Mouse (Mus musculus) bone marrow, adult 2 months (tissue): ENCODE results near the gene Dcst1.

ENCODE experiments used
- CTCF ChIP-seq: fragments of 200-500 bp; IDR thresholded peaks from 2 replicates; pipeline ENCODE4 v1.5.1; 2011; ENCODE audit warnings: low read length, control low read depth; ENCODE audit not compliant: control insufficient read depth, insufficient read depth
- POLR2A ChIP-seq: fragments of 200-500 bp; IDR thresholded peaks from 2 replicates; pipeline ENCODE4 v1.6.1; 2011; ENCODE audit warnings: low read depth, mild to moderate bottlenecking, control low read depth, low read length, borderline replicate concordance; ENCODE audit not compliant: control insufficient read depth

DNA sequence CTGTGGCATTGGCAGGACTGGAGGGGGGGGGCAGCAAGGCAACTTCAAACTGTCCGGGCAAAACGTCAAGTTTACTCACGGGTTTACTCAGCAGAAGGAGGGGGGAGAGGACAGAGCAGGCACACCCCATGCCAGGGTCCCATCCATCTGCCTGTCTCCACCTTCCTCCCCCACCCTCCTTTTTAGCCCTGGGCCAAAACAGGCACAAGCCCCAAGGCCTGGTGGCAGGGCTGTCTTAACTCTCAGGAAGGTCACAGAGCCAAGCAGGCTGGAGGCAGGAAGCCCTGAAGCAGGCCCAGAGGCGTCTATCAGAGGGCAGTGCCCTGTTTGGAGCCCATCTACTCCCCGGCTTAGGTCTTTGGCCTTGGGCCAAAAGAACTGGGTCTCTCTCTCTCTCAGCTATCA is 25.1 kb upstream of the Dcst1 start:
- TF ChIP-seq POLR2A (no peak), CTCF (no peak)
